28 mouse cellular contexts compared by ENCODE assay signal in genomic region chr9:112595731-112596130, GRCm38 (mm10).
DNase-seq lines count a peak whose midpoint lies in the region; ATAC-seq and TF ChIP-seq lines count a peak whose summit lies in the region.
"Had no signal": no experiment of that assay in that cellular context is flagged by ENCODE, and none has a peak within 500 bp of the region (broad histone marks: within the 10 kb centered on the region; RNA-seq: fewer than 3 reads in every experiment).

No protein-coding gene starts in this region.

- H3K27ac ChIP-seq in forebrain, postnatal 0 days (ENCODE audit: low read depth, low read length) = no peak overlapping the region
- H3K27ac ChIP-seq in forebrain, embryonic 14.5 days (ENCODE audit: low read depth, low read length) = no peak overlapping the region
- H3K27ac ChIP-seq: embryonic facial prominence, embryonic 13.5 days; forebrain, embryonic 10.5 days; heart, adult 2 months; intestine, embryonic 15.5 days; liver, embryonic 12.5 days; midbrain, embryonic 12.5 days; stomach, embryonic 15.5 days had no signal

- no peaks in the 10 kb centered on the region for H3K9me3 ChIP-seq in forebrain, postnatal 0 days (ENCODE audit: low read length)
- H3K9me3 ChIP-seq in forebrain, embryonic 14.5 days (replicated peaks; ENCODE audit: control insufficient read depth, low read length) = no peaks in the 10 kb centered on the region
- H3K9me3 ChIP-seq: embryonic facial prominence, embryonic 13.5 days; forebrain, embryonic 10.5 days; intestine, embryonic 15.5 days; liver, embryonic 12.5 days; midbrain, embryonic 12.5 days; stomach, embryonic 15.5 days had no signal

- peak; percentile 38; the same call in 1 of the 2 replicates for ATAC-seq in forebrain, postnatal 0 days
- ATAC-seq in forebrain, embryonic 14.5 days = no peak
- ATAC-seq: activated CD4-positive, CD25-positive, alpha-beta regulatory T cell, adult 4 months; forebrain, embryonic 16.5 days; hindbrain, embryonic 16.5 days; intestine, embryonic 15.5 days; liver, embryonic 12.5 days; liver, postnatal 0 days had no signal

- TF ChIP-seq CTCF in forebrain, postnatal 0 days (IDR thresholded peaks at IDR 0.05; ENCODE audit: low read depth) = no peak

- peak; percentile 32 for DNase-seq in forebrain, postnatal 0 days
- DNase-seq in forebrain, embryonic 14.5 days (ENCODE audit: low spot score) = no peak
- DNase-seq in layer of hippocampus, adult 9-11 months = peak; percentile 48
- DNase-seq in layer of hippocampus, postnatal 25 days (ENCODE audit: extremely low spot score in 1 of 2, low spot score in 1 of 2) = no peak
- DNase-seq in cerebellum, adult 8-10 months = peak; percentile 25
- DNase-seq in adipocyte (ENCODE audit: low spot score) = no peak
- no peak for DNase-seq in kidney, postnatal 10 days
- DNase-seq: adrenal gland, postnatal 10 days; B cell, adult 2 months; heart, adult 2 months; heart, postnatal 4 days; kidney, adult 2 months; kidney, postnatal 4 days; left cerebral cortex, postnatal 4 days; liver, postnatal 0 days; lung, postnatal 4 days; thymus, postnatal 14 days had no signal

- H3K9ac ChIP-seq in forebrain, postnatal 0 days = no peak overlapping the region
- no peak overlapping the region for H3K9ac ChIP-seq in forebrain, embryonic 14.5 days (ENCODE audit: low read length)
- H3K9ac ChIP-seq: embryonic facial prominence, embryonic 13.5 days; heart, embryonic 12.5 days; intestine, embryonic 15.5 days; liver, embryonic 12.5 days; liver, postnatal 0 days; midbrain, embryonic 12.5 days; stomach, embryonic 15.5 days had no signal

- no peaks in the 10 kb centered on the region for H3K4me1 ChIP-seq in forebrain, postnatal 0 days (ENCODE audit: insufficient read depth)
- H3K4me1 ChIP-seq in forebrain, embryonic 14.5 days (ENCODE audit: control insufficient read depth, insufficient read depth, low read length) = no peaks in the 10 kb centered on the region
- H3K4me1 ChIP-seq: embryonic facial prominence, embryonic 13.5 days; forebrain, embryonic 10.5 days; heart, embryonic 12.5 days; intestine, embryonic 15.5 days; liver, embryonic 12.5 days; megakaryocyte, embryonic 14.5 days; midbrain, embryonic 12.5 days; stomach, embryonic 15.5 days had no signal

- H3K36me3 ChIP-seq in forebrain, postnatal 0 days (ENCODE audit: insufficient read depth) = no peaks in the 10 kb centered on the region
- H3K36me3 ChIP-seq in forebrain, embryonic 14.5 days (ENCODE audit: control insufficient read depth, insufficient read depth, low read length) = no peaks in the 10 kb centered on the region
- H3K36me3 ChIP-seq: embryonic facial prominence, embryonic 13.5 days; forebrain, embryonic 10.5 days; heart, embryonic 12.5 days; intestine, embryonic 15.5 days; liver, embryonic 12.5 days; midbrain, embryonic 12.5 days; stomach, embryonic 15.5 days had no signal

- H3K4me2 ChIP-seq in forebrain, postnatal 0 days (ENCODE audit: low read depth) = no peak overlapping the region
- no peak overlapping the region for H3K4me2 ChIP-seq in forebrain, embryonic 14.5 days (ENCODE audit: low read length)
- H3K4me2 ChIP-seq: embryonic facial prominence, embryonic 13.5 days; heart, embryonic 12.5 days; intestine, embryonic 15.5 days; liver, embryonic 12.5 days; midbrain, embryonic 12.5 days; stomach, embryonic 15.5 days had no signal

- H3K27me3 ChIP-seq in forebrain, postnatal 0 days (ENCODE audit: insufficient read depth, low read length) = no peaks in the 10 kb centered on the region
- H3K27me3 ChIP-seq in forebrain, embryonic 14.5 days (replicated peaks; ENCODE audit: control insufficient read depth, insufficient read depth, low read length) = no peaks in the 10 kb centered on the region
- H3K27me3 ChIP-seq: embryonic facial prominence, embryonic 13.5 days; heart, embryonic 12.5 days; intestine, embryonic 15.5 days; liver, embryonic 12.5 days; megakaryocyte, embryonic 14.5 days; midbrain, embryonic 12.5 days; stomach, embryonic 15.5 days had no signal

- H3K4me3 ChIP-seq in forebrain, postnatal 0 days (ENCODE audit: low read depth, low read length) = no peak overlapping the region
- H3K4me3 ChIP-seq in forebrain, embryonic 14.5 days (ENCODE audit: low read depth, low read length) = no peak overlapping the region
- H3K4me3 ChIP-seq: embryonic facial prominence, embryonic 13.5 days; forebrain, embryonic 10.5 days; heart, adult 2 months; heart, embryonic 12.5 days; intestine, embryonic 15.5 days; liver, embryonic 12.5 days; megakaryocyte, embryonic 14.5 days; midbrain, embryonic 12.5 days; stomach, embryonic 15.5 days had no signal

Comparison
In these comparisons a context has a peak if more than half of its experiments do, and no peak if none do; other contexts are left out.
1. DNase-seq: peak in forebrain, postnatal 0 days (single experiment), layer of hippocampus, adult 9-11 months (single experiment) and cerebellum, adult 8-10 months (single experiment); none in forebrain, embryonic 14.5 days (single experiment), layer of hippocampus, postnatal 25 days (0 of 2), adipocyte (single experiment) and kidney, postnatal 10 days (single experiment).